Mouse (Mus musculus) kidney, postnatal 14 days (tissue): ENCODE measurements around the gene Tent4a.

Experiments
- DNase-seq: peaks from one replicate; pipeline ENCODE4 v3.0.0; 2022; ENCODE audit warnings: mixed read lengths

Gene Tent4a

GRCm38 (mm10) chr13:69460635-69461465, 73.6 kb downstream of the Tent4a start:
- DNase-seq, result peak; percentile 62

- peak; percentile 73 for DNase-seq
Observed at GRCm38 (mm10) chr13:69459657-69460458, 74.6 kb downstream of the Tent4a start.

GRCm38 (mm10) chr13:69458891-69459290, 75.5 kb downstream of the Tent4a start:
- DNase-seq, result no peak

GRCm38 (mm10) chr13:69458461-69458860, 76.0 kb downstream of the Tent4a start:
- no peak for DNase-seq

- DNase-seq, result peak; percentile 10
Observed at GRCm38 (mm10) chr13:69457105-69457504, 77.3 kb downstream of the Tent4a start.

GRCm38 (mm10) chr13:69456641-69457040, 77.8 kb downstream of the Tent4a start:
- no peak for DNase-seq

- DNase-seq, result no peak
Observed at GRCm38 (mm10) chr13:69455476-69456175, 78.8 kb downstream of the Tent4a start.
